ENCODE assay signal across 22 mouse cellular contexts in the genomic region with DNA sequence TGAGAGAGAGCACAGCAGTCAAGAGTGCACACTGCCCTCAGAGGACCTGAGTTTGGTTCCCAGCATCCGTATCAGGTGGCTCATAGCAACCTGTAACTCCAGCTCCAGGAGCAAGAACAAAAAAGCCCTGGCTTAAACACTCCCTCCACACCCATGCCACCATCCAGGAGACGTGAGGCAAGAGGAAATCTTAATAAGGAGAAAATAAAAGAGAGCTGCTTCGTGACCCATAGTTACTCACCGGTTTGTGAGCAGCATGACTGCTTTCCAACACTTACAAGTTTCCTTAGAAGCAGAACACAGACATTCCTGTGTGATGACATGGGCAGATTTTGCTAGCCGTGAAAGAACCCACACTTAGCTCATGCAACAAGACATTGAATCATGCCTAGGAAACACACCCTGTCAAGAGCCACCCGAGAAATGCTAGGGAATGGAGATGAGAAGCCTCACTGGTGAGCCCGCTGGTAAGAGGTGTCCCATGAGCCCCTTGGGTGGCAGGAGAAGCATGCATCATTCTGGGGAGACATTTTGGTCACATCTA.
DNase-seq lines count a peak whose midpoint lies in the region; TF ChIP-seq lines count a peak whose summit lies in the region.
"Had no signal": no experiment of that assay in that cellular context is flagged by ENCODE, and none has a peak within 500 bp of the region (broad histone marks: within the 10 kb centered on the region; RNA-seq: fewer than 3 reads in every experiment).

No protein-coding gene starts in this region.

- no peak for TF ChIP-seq CTCF in embryonic fibroblast, embryonic 13.5 days (IDR thresholded peaks at IDR 0.05; ENCODE audit: borderline replicate concordance, insufficient read depth, low read length)

- H3K27ac ChIP-seq in embryonic fibroblast, embryonic 13.5 days (ENCODE audit: insufficient read depth, low read length): peak overlapping the region; percentile 92
- H3K27ac ChIP-seq: embryonic facial prominence, embryonic 10.5 days; embryonic facial prominence, embryonic 12.5 days; forebrain, embryonic 13.5 days; forebrain, embryonic 15.5 days had no signal

- H3K4me1 ChIP-seq in embryonic fibroblast, embryonic 13.5 days (ENCODE audit: control insufficient read depth, insufficient read depth, low read length): peaks cover 11% of the 10 kb centered on the region
- H3K4me1 ChIP-seq: embryonic facial prominence, embryonic 12.5 days; forebrain, embryonic 15.5 days had no signal

- DNase-seq in 3134 (ENCODE audit: extremely low read depth, insufficient read length, low spot score): peak; percentile 27
- peak; percentile 91 for DNase-seq in 3T3-L1 (ENCODE audit: low read depth, low spot score)
- DNase-seq in NIH3T3 (ENCODE audit: low read depth): peak; percentile 77
- DNase-seq in thymus, postnatal 0 days (ENCODE audit: low spot score): no peak
- no peak for DNase-seq in gastrocnemius, postnatal 10 days
- no peak for DNase-seq in heart, adult 9 months (ENCODE audit: low spot score in 2 of 2)
- DNase-seq in right cerebral cortex, postnatal 25 days: no peak
- DNase-seq: adrenal gland, adult 8-10 months; adrenal gland, postnatal 14 days; adrenal gland, postnatal 36 days; cerebellum, adult 11-12 months; cerebellum, adult 2 months; cerebellum, adult 9-10 months; cerebellum, postnatal 10 days; cerebellum, postnatal 25 days; forebrain, postnatal 0 days had no signal

- no peak for TF ChIP-seq POLR2A in embryonic fibroblast, embryonic 13.5 days (IDR thresholded peaks at IDR 0.05; ENCODE audit: low read depth, low read length)

- no peak overlapping the region for H3K4me3 ChIP-seq in embryonic fibroblast, embryonic 13.5 days (ENCODE audit: insufficient read depth, low read length)
- H3K4me3 ChIP-seq: embryonic facial prominence, embryonic 10.5 days; embryonic facial prominence, embryonic 12.5 days; erythroblast, embryonic 14.5 days; forebrain, embryonic 13.5 days; forebrain, embryonic 15.5 days had no signal

Comparison
In these comparisons a context has a peak if more than half of its experiments do, and no peak if none do; other contexts are left out.
1. DNase-seq: peak in 3134 (single experiment), 3T3-L1 (single experiment) and NIH3T3 (single experiment); none in thymus, postnatal 0 days (single experiment), gastrocnemius, postnatal 10 days (single experiment), heart, adult 9 months (0 of 2) and right cerebral cortex, postnatal 25 days (single experiment).